8 mouse cellular contexts compared by ENCODE assay signal in the genomic region with DNA sequence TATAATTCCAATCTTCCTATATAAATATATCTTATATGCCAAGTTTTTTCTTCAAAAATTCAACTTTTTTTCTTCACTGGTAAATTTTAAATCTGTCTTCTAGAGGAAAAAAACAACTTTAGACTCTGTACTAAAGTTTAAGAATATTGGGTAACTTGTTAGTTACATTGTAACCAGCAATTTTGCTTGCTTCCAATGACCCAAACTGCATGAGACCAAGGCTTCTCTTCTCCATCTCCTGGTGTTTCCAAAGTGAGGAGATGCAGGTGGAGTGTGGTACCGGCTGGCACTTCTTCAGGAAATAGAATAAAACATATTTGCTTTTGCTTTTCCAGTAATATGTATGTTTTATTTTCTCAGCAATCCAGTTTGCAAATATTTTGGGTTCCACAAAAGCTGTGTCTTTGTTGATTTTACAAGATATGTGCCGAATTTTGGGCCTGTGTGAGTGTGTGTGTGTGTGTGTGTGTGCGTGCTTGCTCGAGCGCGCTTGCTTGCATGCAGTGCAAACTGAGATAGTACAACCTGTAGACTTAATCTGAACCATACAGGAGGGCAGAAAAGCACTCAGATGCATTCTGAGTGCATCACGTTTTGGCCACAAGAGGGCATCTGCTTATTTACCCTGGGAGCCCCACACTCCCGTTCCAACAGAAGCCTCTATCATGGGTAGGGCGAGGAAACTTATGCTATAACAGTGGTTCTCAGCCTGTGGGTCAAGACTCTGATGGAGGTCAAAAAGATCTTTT. TPM values are rescaled to one million over a fixed set of nuclear protein-coding genes. Genes with fewer than 3 reads are reported as not detected.
DNase-seq lines count a peak whose midpoint lies in the region; ATAC-seq and TF ChIP-seq lines count a peak whose summit lies in the region.

No protein-coding gene starts in this region.

- H3K9ac ChIP-seq in heart, adult 2 months (ENCODE audit: low read depth, low read length), result no peak overlapping the region
- no peak overlapping the region for H3K9ac ChIP-seq in liver, embryonic 14.5 days (replicated peaks)
- H3K9ac ChIP-seq in forebrain, embryonic 15.5 days (replicated peaks), result no peak overlapping the region
- no peak overlapping the region for H3K9ac ChIP-seq in hindbrain, embryonic 14.5 days

- no peaks in the 10 kb centered on the region for H3K79me2 ChIP-seq in heart, adult 2 months (replicated peaks; ENCODE audit: control insufficient read depth, insufficient read depth, low read length)

- intact Hi-C loops in heart, adult 2 months (cut with DNase I), result no loop called here
- intact Hi-C loops in heart, postnatal 25 days (cut with DNase I), result no loop called here

- no peaks in the 10 kb centered on the region for H3K27me3 ChIP-seq in heart, adult 2 months (ENCODE audit: control insufficient read depth, insufficient read depth, low read length)
- peaks cover 10% of the 10 kb centered on the region for H3K27me3 ChIP-seq in E14TG2a.4 (ENCODE audit: insufficient read depth, low read length)
- H3K27me3 ChIP-seq in liver, embryonic 14.5 days (ENCODE audit: control insufficient read depth, insufficient read depth, low read length), result no peaks in the 10 kb centered on the region
- H3K27me3 ChIP-seq in forebrain, embryonic 15.5 days, result no peaks in the 10 kb centered on the region
- no peaks in the 10 kb centered on the region for H3K27me3 ChIP-seq in hindbrain, embryonic 14.5 days (ENCODE audit: control insufficient read depth, insufficient read depth, low read length)

- no peak overlapping the region for H3K27ac ChIP-seq in heart, adult 2 months
- H3K27ac ChIP-seq in liver, embryonic 14.5 days, result no peak overlapping the region
- no peak overlapping the region for H3K27ac ChIP-seq in forebrain, embryonic 15.5 days (replicated peaks)
- no peak overlapping the region for H3K27ac ChIP-seq in hindbrain, embryonic 14.5 days

- no peak for DNase-seq in heart, adult 2 months
- DNase-seq in heart, postnatal 25 days (ENCODE audit: low spot score), result no peak
- peak; percentile 59 for DNase-seq in c-Kit-positive CD71-positive TER-119-positive erythroid progenitor cells, embryonic 14.5 days (ENCODE audit: low spot score)
- DNase-seq in liver, embryonic 14.5 days (ENCODE audit: low read depth in 3 of 3, low spot score in 3 of 3), result peak; percentile 42 to 53 (median 50)
- no peak for DNase-seq in urinary bladder, postnatal 36 days (ENCODE audit: low spot score in 2 of 2)
- no peak for DNase-seq in hindbrain, embryonic 14.5 days (ENCODE audit: low spot score)

- peak overlapping the region; percentile 16 for H3K4me2 ChIP-seq in liver, embryonic 14.5 days (ENCODE audit: low read depth)
- H3K4me2 ChIP-seq in forebrain, embryonic 15.5 days (replicated peaks), result no peak overlapping the region
- H3K4me2 ChIP-seq in hindbrain, embryonic 14.5 days (replicated peaks), result no peak overlapping the region

- H3K36me3 ChIP-seq in heart, adult 2 months (ENCODE audit: control insufficient read depth, insufficient read depth, low read length), result no peaks in the 10 kb centered on the region
- no peaks in the 10 kb centered on the region for H3K36me3 ChIP-seq in E14TG2a.4 (ENCODE audit: insufficient read depth, low read length)
- H3K36me3 ChIP-seq in liver, embryonic 14.5 days (replicated peaks; ENCODE audit: control insufficient read depth, insufficient read depth, low read depth), result no peaks in the 10 kb centered on the region
- no peaks in the 10 kb centered on the region for H3K36me3 ChIP-seq in forebrain, embryonic 15.5 days
- no peaks in the 10 kb centered on the region for H3K36me3 ChIP-seq in hindbrain, embryonic 14.5 days (replicated peaks; ENCODE audit: control insufficient read depth, insufficient read depth)

- 66% methylated on average over 9 of the region's 9 CpGs for WGBS in heart, adult 2 months
- WGBS in liver, embryonic 14.5 days (ENCODE audit: insufficient replicate concordance), result 21% methylated on average over 9 of the region's 9 CpGs
- 73% methylated on average over 9 of the region's 9 CpGs for WGBS in forebrain, embryonic 15.5 days
- 73% methylated on average over 9 of the region's 9 CpGs for WGBS in hindbrain, embryonic 14.5 days

- no peaks in the 10 kb centered on the region for H3K9me3 ChIP-seq in E14TG2a.4 (ENCODE audit: low read length)
- no peaks in the 10 kb centered on the region for H3K9me3 ChIP-seq in liver, embryonic 14.5 days (ENCODE audit: control insufficient read depth, low read length)
- no peaks in the 10 kb centered on the region for H3K9me3 ChIP-seq in forebrain, embryonic 15.5 days
- no peaks in the 10 kb centered on the region for H3K9me3 ChIP-seq in hindbrain, embryonic 14.5 days (ENCODE audit: control insufficient read depth, low read length)

- no peak overlapping the region for H3K4me3 ChIP-seq in heart, adult 2 months
- no peak overlapping the region for H3K4me3 ChIP-seq in E14TG2a.4 (replicated peaks; ENCODE audit: low read length)
- peak overlapping the region; percentile 16 to 48; a peak in 3 of 4 replicates for H3K4me3 ChIP-seq in liver, embryonic 14.5 days (ENCODE audit: insufficient read depth in 1 of 2, low read depth in 2 of 2, low read length in 2 of 2)
- H3K4me3 ChIP-seq in forebrain, embryonic 15.5 days, result no peak overlapping the region
- no peak overlapping the region for H3K4me3 ChIP-seq in hindbrain, embryonic 14.5 days (replicated peaks; ENCODE audit: low read length)

- no peak for TF ChIP-seq POLR2A in heart, adult 2 months (IDR thresholded peaks at IDR 0.05; ENCODE audit: insufficient read depth, low read depth, low read length)

- H3K4me1 ChIP-seq in heart, adult 2 months (ENCODE audit: control insufficient read depth, insufficient read depth, low read length), result no peaks in the 10 kb centered on the region
- peaks cover 10% of the 10 kb centered on the region; the same call in 1 of the 2 replicates for H3K4me1 ChIP-seq in E14TG2a.4 (replicated peaks; ENCODE audit: low read depth, low read length)
- peaks cover 0 to 7% of the 10 kb centered on the region in 2 experiments; a peak in 3 of 4 replicates for H3K4me1 ChIP-seq in liver, embryonic 14.5 days (replicated peaks; ENCODE audit: control insufficient read depth in 2 of 2, insufficient read depth in 2 of 2, low read length in 1 of 2)
- no peaks in the 10 kb centered on the region for H3K4me1 ChIP-seq in forebrain, embryonic 15.5 days
- H3K4me1 ChIP-seq in hindbrain, embryonic 14.5 days (replicated peaks; ENCODE audit: control insufficient read depth, insufficient read depth, low read length), result no peaks in the 10 kb centered on the region

- ATAC-seq in liver, embryonic 14.5 days (ENCODE audit: insufficient read depth), result peak; percentile 66
- no peak for ATAC-seq in forebrain, embryonic 15.5 days (replicated peaks)
- ATAC-seq in hindbrain, embryonic 14.5 days (ENCODE audit: low FRiP score), result no peak

- no peak for TF ChIP-seq EP300 in heart, adult 2 months (IDR thresholded peaks at IDR 0.05; ENCODE audit: insufficient read depth, low read depth, low read length)
- TF ChIP-seq EP300 in liver, embryonic 14.5 days (IDR thresholded peaks at IDR 0.05; ENCODE audit: low read depth), result peak; percentile 54; the same call in 1 of the 2 replicates

- TF ChIP-seq CTCF in heart, adult 2 months (IDR thresholded peaks at IDR 0.05), result peak; percentile 66
- peak; percentile 59 for TF ChIP-seq CTCF in E14TG2a.4 (conservative IDR thresholded peaks at IDR 0.05; ENCODE audit: low read length)
- peak; percentile 84 for TF ChIP-seq CTCF in liver, embryonic 14.5 days (IDR thresholded peaks at IDR 0.05; ENCODE audit: low read depth)

RNA-seq across cellular contexts. Expression of gene Aldh8a1, which starts 1.3 kb away (rescaled TPM):
- total RNA-seq in heart, adult 2 months (2021), result not detected
- polyA plus RNA-seq in heart, adult 2 months (2012; rRNA removed), result 0.29 TPM in 1 of 2 replicates, not detected in the other
- not detected for total RNA-seq in heart, postnatal 25 days (2021)
- 7.8 and 11.6 TPM in 2 replicates for polyA plus RNA-seq in liver, embryonic 14.5 days (2012; rRNA removed)
- 21.5 and 23.2 TPM in 2 replicates for polyA plus RNA-seq in liver, embryonic 14.5 days (2014; fragmentation: Nextera tagmentation; extraction: Ambion mirVana)
- polyA plus RNA-seq in forebrain, embryonic 15.5 days (2015; fragmentation: Nextera tagmentation; extraction: Ambion mirVana), result 0.13 TPM in 1 of 2 replicates, not detected in the other
- 0.09 TPM in 1 of 2 replicates, not detected in the other for polyA plus RNA-seq in hindbrain, embryonic 14.5 days (2014; fragmentation: Nextera tagmentation; extraction: Ambion mirVana)

Comparison
In these comparisons a context has a peak if more than half of its experiments do, and no peak if none do; other contexts are left out.
1. DNase-seq: peak in c-Kit-positive CD71-positive TER-119-positive erythroid progenitor cells, embryonic 14.5 days (single experiment) and liver, embryonic 14.5 days (3 of 3); none in heart, adult 2 months (0 of 2), heart, postnatal 25 days (single experiment), urinary bladder, postnatal 36 days (0 of 2) and hindbrain, embryonic 14.5 days (single experiment).
2. H3K4me3 ChIP-seq: peak in liver, embryonic 14.5 days (2 of 2); none in heart, adult 2 months (single experiment), E14TG2a.4 (single experiment), forebrain, embryonic 15.5 days (single experiment) and hindbrain, embryonic 14.5 days (single experiment).
3. Peak in every context shown above with its lines, with median percentiles within 50 percentile points of each other: CTCF ChIP-seq.